In the genomic region with DNA sequence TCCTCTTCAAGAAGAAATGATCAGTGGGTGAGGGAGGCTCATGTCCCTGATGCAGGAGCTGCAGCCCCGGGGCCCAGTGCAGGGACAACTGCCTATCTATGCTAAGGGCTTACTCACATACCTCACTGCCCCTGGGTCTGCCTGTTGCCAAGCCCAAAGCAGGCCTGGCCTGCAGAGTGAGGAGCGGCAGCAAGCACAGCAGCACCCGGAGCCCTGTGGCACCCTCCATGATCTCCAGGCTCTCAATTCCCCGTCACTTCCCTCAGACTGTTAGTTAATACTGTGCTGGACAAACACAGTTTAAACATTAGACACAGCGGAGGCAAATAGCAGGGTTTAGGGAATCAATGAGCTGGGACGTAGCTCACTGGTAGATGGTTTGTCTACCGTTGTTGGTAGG, we compare ENCODE assay signal across 1 mouse cellular context.
TF ChIP-seq lines count a peak whose summit lies in the region.

TSS of gene Itih1 (minus strand) at position 252 of the 400 bp plus-strand sequence.

TF ChIP-seq in MEL, 35 proteins besides CTCF, POLR2A, EP300 and RAD21 (continued from another document):
- TF ChIP-seq GATA1 (IDR thresholded peaks at IDR 0.05; ENCODE audit: low read depth, low read length): no peak
- TF ChIP-seq ZC3H11A (IDR thresholded peaks at IDR 0.05; ENCODE audit: low read depth, low read length): no peak
- TF ChIP-seq RCOR1 (IDR thresholded peaks at IDR 0.05; ENCODE audit: low read depth, low read length): no peak
- no peak for TF ChIP-seq GABPA (IDR thresholded peaks at IDR 0.05; ENCODE audit: low read depth, low read length)
- no peak for TF ChIP-seq MXI1 (IDR thresholded peaks at IDR 0.05; ENCODE audit: low read depth, low read length)
- TF ChIP-seq HCFC1 (IDR thresholded peaks at IDR 0.05; ENCODE audit: low read depth, low read length): no peak
- TF ChIP-seq MAFK (IDR thresholded peaks at IDR 0.05; ENCODE audit: borderline replicate concordance, low read depth, low read length): no peak
- TF ChIP-seq TBP (IDR thresholded peaks at IDR 0.05; ENCODE audit: low read depth, low read length): no peak
- TF ChIP-seq NELFE (IDR thresholded peaks at IDR 0.05; ENCODE audit: low read depth, low read length): no peak
TF ChIP-seq in MEL: peak in this region for 0.
